Mouse (Mus musculus): ENCODE measurements at regions not wholly inside any gene's neighbourhood (a gene's known extent, or its start where the extent isn't known, plus 50 kb on each side); places are given as distances from the start of the nearest gene placed in this dataset.

DNA sequence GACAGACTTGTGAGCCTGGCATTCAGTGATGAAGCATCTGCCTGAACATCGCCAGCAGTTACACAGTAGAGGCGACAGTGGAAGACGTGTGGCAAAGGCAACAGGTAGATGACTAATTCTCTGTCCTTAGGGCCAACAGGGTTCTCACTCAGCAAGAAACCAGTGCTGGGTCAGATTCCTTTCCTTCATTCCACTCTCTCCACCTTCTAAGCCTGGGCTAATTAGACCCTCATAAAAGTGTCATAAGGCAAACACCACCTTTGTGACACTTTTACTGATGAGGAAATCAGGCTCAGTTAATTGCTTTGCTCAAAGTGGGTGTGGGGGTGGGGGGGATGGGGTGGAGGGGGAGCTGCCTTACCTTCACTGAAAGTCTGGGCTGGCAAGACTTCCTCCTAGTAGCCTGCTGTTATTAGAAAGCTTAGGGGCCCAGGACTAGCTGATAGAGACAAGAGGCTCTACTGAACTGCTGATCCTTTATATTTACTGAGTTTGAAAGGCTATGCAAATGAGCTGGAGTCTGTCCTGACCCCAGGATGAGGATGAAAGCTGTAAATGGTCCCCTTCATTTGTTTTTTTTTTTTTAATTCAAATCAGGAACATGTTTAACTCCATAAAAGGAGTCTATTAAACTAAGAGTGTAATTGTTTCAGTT lies 98.8 kb downstream of the Dact1 start:
- TF ChIP-seq CTCF (IDR thresholded peaks at IDR 0.05; ENCODE audit: borderline replicate concordance, control insufficient read depth, extremely low read depth, insufficient read depth, low read length, poor library complexity) (no peak), POLR2A (IDR thresholded peaks at IDR 0.05; ENCODE audit: control insufficient read depth, extremely low read depth, insufficient read depth, low read length, poor library complexity) (no peak)
